ENCODE assay signal across 19 mouse cellular contexts in genomic region chr11:96110950-96111349, GRCm38 (mm10). TPM values are rescaled to one million over a fixed set of nuclear protein-coding genes. Genes with fewer than 3 reads are reported as not detected.
DNase-seq lines count a peak whose midpoint lies in the region; ATAC-seq and TF ChIP-seq lines count a peak whose summit lies in the region.
"Not testable (repeated sequence)": the region's sequence is repeated elsewhere in the genome, so short reads cannot be mapped to it uniquely, and the experiment has no call there.
"Had no signal": no experiment of that assay in that cellular context is flagged by ENCODE, and none has a peak within 500 bp of the region (broad histone marks: within the 10 kb centered on the region; RNA-seq: fewer than 3 reads in every experiment).

No protein-coding gene starts in this region.

- TF ChIP-seq EP300 in CH12.LX (IDR thresholded peaks at IDR 0.05; ENCODE audit: low read length); lung, postnatal 0 days (IDR thresholded peaks at IDR 0.05): not testable (repeated sequence)

- peak; percentile 20 for TF ChIP-seq RAD21 in CH12.LX (IDR thresholded peaks at IDR 0.05; ENCODE audit: low read depth, low read length)

- H3K9me3 ChIP-seq in CH12.LX (replicated peaks; ENCODE audit: low read length); ES-E14 (ENCODE audit: control insufficient read depth, insufficient read depth, low read depth, low read length); intestine, postnatal 0 days (ENCODE audit: control insufficient read depth); lung, postnatal 0 days (ENCODE audit: low read length): not testable (repeated sequence)

- not testable (repeated sequence) for TF ChIP-seq POLR2A in CH12.LX (IDR thresholded peaks at IDR 0.05; ENCODE audit: low read depth, low read length); liver, adult 2 months (IDR thresholded peaks at IDR 0.05; ENCODE audit: extremely low read depth, insufficient read depth, low read length)

- not testable (repeated sequence) for H3K4me1 ChIP-seq in CH12.LX (ENCODE audit: control insufficient read depth in 1 of 2, insufficient read depth in 2 of 2); ES-E14 (ENCODE audit: control insufficient read depth in 2 of 2, insufficient read depth in 2 of 2, low read length in 2 of 2, poor library complexity in 1 of 2); intestine, postnatal 0 days (replicated peaks; ENCODE audit: control insufficient read depth, insufficient read depth, low read length); liver, adult 2 months (ENCODE audit: control insufficient read depth, insufficient read depth, low read length); lung, postnatal 0 days (ENCODE audit: insufficient read depth, low read depth, low read length)

- 66% methylated on average over 2 of the region's 2 CpGs for WGBS in intestine, postnatal 0 days
- 64% methylated on average over 2 of the region's 2 CpGs for WGBS in liver, adult 2 months
- WGBS in lung, postnatal 0 days = 54% methylated on average over 2 of the region's 2 CpGs

- DNase-seq in CH12.LX (ENCODE audit: extremely low read depth) (peak; percentile 32), R1 (ENCODE audit: low read depth, low spot score) (peak; percentile 80)
- DNase-seq in ES-E14 (ENCODE audit: low read depth, low spot score); liver, adult 2 months (ENCODE audit: extremely low read depth, low read depth, low spot score); lung, postnatal 0 days (ENCODE audit: low spot score): not testable (repeated sequence)

- not testable (repeated sequence) for H3K4me2 ChIP-seq in CH12.LX (ENCODE audit: insufficient read depth, low read depth, poor library complexity, severe bottlenecking); intestine, postnatal 0 days (replicated peaks; ENCODE audit: low read depth); lung, postnatal 0 days (replicated peaks; ENCODE audit: low read depth, low read length)

- not testable (repeated sequence) for H3K4me3 ChIP-seq in CH12.LX (replicated peaks in 1 of 3; ENCODE audit: low read depth in 2 of 3, low read length in 2 of 3, poor library complexity in 1 of 3); ES-E14 (ENCODE audit: insufficient read depth in 1 of 2, low read depth in 1 of 2, low read length in 2 of 2, poor library complexity in 1 of 2, severe bottlenecking in 1 of 2); intestine, postnatal 0 days (ENCODE audit: low read depth, low read length); liver, adult 2 months (ENCODE audit: insufficient read depth, low read depth, low read length); lung, postnatal 0 days (ENCODE audit: low read depth, low read length)

- H3K27ac ChIP-seq in CH12.LX (ENCODE audit: insufficient read depth, low read depth); ES-E14 (ENCODE audit: insufficient read depth, low read depth, low read length, poor library complexity, severe bottlenecking); intestine, postnatal 0 days (ENCODE audit: low read depth, low read length); liver, adult 2 months (replicated peaks; ENCODE audit: insufficient read depth, low read depth, low read length); lung, postnatal 0 days (ENCODE audit: low read length): not testable (repeated sequence)

- not testable (repeated sequence) for H3K36me3 ChIP-seq in CH12.LX (replicated peaks in 1 of 2; ENCODE audit: control insufficient read depth in 1 of 2, insufficient read depth in 1 of 2, low read length in 1 of 2); ES-E14 (ENCODE audit: control insufficient read depth, insufficient read depth, low read length, poor library complexity, severe bottlenecking); intestine, postnatal 0 days (ENCODE audit: control insufficient read depth, insufficient read depth); liver, adult 2 months (ENCODE audit: control insufficient read depth, insufficient read depth, low read length); lung, postnatal 0 days (ENCODE audit: insufficient read depth, low read length)

- not testable (repeated sequence) for H3K79me2 ChIP-seq in CH12.LX (replicated peaks; ENCODE audit: control insufficient read depth, extremely low read depth, insufficient read depth, poor library complexity, severe bottlenecking); liver, adult 2 months (ENCODE audit: control insufficient read depth, insufficient read depth, low read length)

- H3K9ac ChIP-seq in CH12.LX (ENCODE audit: insufficient read depth, low read depth); ES-E14 (ENCODE audit: insufficient read depth, low read depth, low read length, poor library complexity, severe bottlenecking); intestine, postnatal 0 days (ENCODE audit: low read depth, low read length); liver, adult 2 months (ENCODE audit: low read depth, low read length); lung, postnatal 0 days (replicated peaks; ENCODE audit: low read depth): not testable (repeated sequence)

- ATAC-seq in intestine, postnatal 0 days; lung, postnatal 0 days: not testable (repeated sequence)

- peak; percentile 28 to 79; a peak in 3 of 4 replicates for TF ChIP-seq CTCF in CH12.LX (conservative IDR thresholded peaks at IDR 0.05 in 1 of 2, IDR thresholded peaks at IDR 0.05 in 1 of 2; ENCODE audit: low read depth in 2 of 2, low read length in 2 of 2)
- TF ChIP-seq CTCF in intestine, postnatal 0 days (IDR thresholded peaks at IDR 0.05; ENCODE audit: low read depth) = peak; percentile 43
- peak; percentile 8; the same call in 1 of the 2 replicates for TF ChIP-seq CTCF in liver, adult 2 months (IDR thresholded peaks at IDR 0.05; ENCODE audit: low read depth, low read length)
- peak; percentile 40 for TF ChIP-seq CTCF in lung, postnatal 0 days (IDR thresholded peaks at IDR 0.05)

- in situ Hi-C loops in CH12.LX (cut with MboI; ENCODE audit: low pct_ligation_motif_present, low pct_unique_long_range_greater_than_20kb, low sequenced_read_pairs); ES-E14 (cut with MboI; ENCODE audit: low sequenced_read_pairs in 2 of 2, unreplicated experiment in 2 of 2): not testable (repeated sequence)

- dilution Hi-C loops in CH12.LX (cut with MboI; ENCODE audit: extremely low pct_ligation_motif_present, extremely low pct_unique_long_range_greater_than_20kb, low sequenced_read_pairs) = not testable (repeated sequence)

- peaks cover 59% of the 10 kb centered on the region for H3K27me3 ChIP-seq in CH12.LX (replicated peaks)
- H3K27me3 ChIP-seq in intestine, postnatal 0 days (replicated peaks; ENCODE audit: control insufficient read depth, insufficient read depth, low read length); liver, adult 2 months (ENCODE audit: control insufficient read depth, insufficient read depth, low read length); lung, postnatal 0 days (replicated peaks; ENCODE audit: insufficient read depth, low read length): not testable (repeated sequence)

TF ChIP-seq in CH12.LX, 34 proteins besides CTCF, POLR2A, EP300 and RAD21 (continues in another document):
- 0 out of 2 replicates have a peak, but pooled peaks have one; percentile 16 for TF ChIP-seq MAX (IDR thresholded peaks at IDR 0.05; ENCODE audit: low read length)

RNA-seq across cellular contexts. Expression of gene Calcoco2, which starts 0.8 kb away (rescaled TPM):
- not detected in 2 replicates for total RNA-seq in CH12.LX (2012; rRNA removed)
- total RNA-seq in CH12.LX (2014; rRNA removed) = not detected in 2 replicates
- polyA plus RNA-seq in CH12.LX (2012; ENCODE audit: insufficient read length, low read depth) = not detected in 2 replicates
- total RNA-seq in ES-E14 (2012; rRNA removed) = 23.3 and 160 TPM in 2 replicates
- polyA plus RNA-seq in intestine, postnatal 0 days (2015; fragmentation: Nextera tagmentation; extraction: Ambion mirVana) = not detected in 2 replicates
- not detected in 2 replicates for total RNA-seq in liver, adult 2 months (2014; rRNA removed)
- polyA plus RNA-seq in liver, adult 2 months (2012; rRNA removed) = not detected in 2 replicates
- 0.74 and 0.98 TPM in 2 replicates for polyA plus RNA-seq in lung, postnatal 0 days (2015; fragmentation: Nextera tagmentation; extraction: Ambion mirVana)
- total RNA-seq: adrenal gland, adult 8-10 months; adrenal gland, postnatal 36 days; forebrain, postnatal 0 days; gastrocnemius, adult 18-20 months; gastrocnemius, postnatal 25 days; granulocyte monocyte progenitor cell, adult 5-6 weeks; heart, postnatal 25 days had no signal
- polyA plus RNA-seq: cerebellum, adult 2 months; embryonic facial prominence, embryonic 10.5 days; forebrain, embryonic 13.5 days; heart, embryonic 12.5 days; hindbrain, embryonic 10.5 days; hindbrain, embryonic 14.5 days had no signal

RNA-seq across cellular contexts. Expression of gene Ttll6, which starts 22.6 kb away (rescaled TPM):
- total RNA-seq in CH12.LX (2012; rRNA removed) (not detected in 2 replicates), CH12.LX (2014; rRNA removed) (not detected in 2 replicates), ES-E14 (2012; rRNA removed) (5.0 and 5.4 TPM in 2 replicates)
- 0.09 TPM in 1 of 2 replicates, not detected in the other for polyA plus RNA-seq in CH12.LX (2012; ENCODE audit: insufficient read length, low read depth)
- polyA plus RNA-seq in intestine, postnatal 0 days (2015; fragmentation: Nextera tagmentation; extraction: Ambion mirVana) = 0.10 TPM in 1 of 2 replicates, not detected in the other
- total RNA-seq in liver, adult 2 months (2014; rRNA removed) = not detected in 2 replicates
- not detected in 2 replicates for polyA plus RNA-seq in liver, adult 2 months (2012; rRNA removed)
- polyA plus RNA-seq in lung, postnatal 0 days (2015; fragmentation: Nextera tagmentation; extraction: Ambion mirVana) = 0.99 and 1.3 TPM in 2 replicates
- total RNA-seq: adrenal gland, adult 8-10 months; adrenal gland, postnatal 36 days; gastrocnemius, adult 18-20 months; gastrocnemius, postnatal 25 days; granulocyte monocyte progenitor cell, adult 5-6 weeks; heart, postnatal 25 days had no signal
- polyA plus RNA-seq: embryonic facial prominence, embryonic 10.5 days; heart, embryonic 12.5 days had no signal

RNA-seq across cellular contexts. Expression of gene Atp5g1, which starts 35.5 kb away (rescaled TPM):
- total RNA-seq in CH12.LX (2012; rRNA removed) = 851 and 995 TPM in 2 replicates
- 669 and 778 TPM in 2 replicates for total RNA-seq in CH12.LX (2014; rRNA removed)
- 788 and 969 TPM in 2 replicates for polyA plus RNA-seq in CH12.LX (2012; ENCODE audit: insufficient read length, low read depth)
- total RNA-seq in ES-E14 (2012; rRNA removed) = 726 and 963 TPM in 2 replicates
- 1,112 and 1,236 TPM in 2 replicates for polyA plus RNA-seq in intestine, postnatal 0 days (2015; fragmentation: Nextera tagmentation; extraction: Ambion mirVana)
- 479 and 657 TPM in 2 replicates for total RNA-seq in liver, adult 2 months (2014; rRNA removed)
- polyA plus RNA-seq in liver, adult 2 months (2012; rRNA removed) = 1,258 and 1,301 TPM in 2 replicates
- 324 and 382 TPM in 2 replicates for polyA plus RNA-seq in lung, postnatal 0 days (2015; fragmentation: Nextera tagmentation; extraction: Ambion mirVana)

RNA-seq across cellular contexts. Expression of gene Ube2z, which starts 45.8 kb away (rescaled TPM):
- total RNA-seq in CH12.LX (2012; rRNA removed) (51.3 and 60.4 TPM in 2 replicates), CH12.LX (2014; rRNA removed) (62.1 and 64.2 TPM in 2 replicates), ES-E14 (2012; rRNA removed) (42.5 and 75.9 TPM in 2 replicates)
- polyA plus RNA-seq in CH12.LX (2012; ENCODE audit: insufficient read length, low read depth) = 66.0 and 67.8 TPM in 2 replicates
- 24.8 and 25.0 TPM in 2 replicates for polyA plus RNA-seq in intestine, postnatal 0 days (2015; fragmentation: Nextera tagmentation; extraction: Ambion mirVana)
- total RNA-seq in liver, adult 2 months (2014; rRNA removed) = 18.6 and 23.3 TPM in 2 replicates
- 21.3 and 22.8 TPM in 2 replicates for polyA plus RNA-seq in liver, adult 2 months (2012; rRNA removed)
- polyA plus RNA-seq in lung, postnatal 0 days (2015; fragmentation: Nextera tagmentation; extraction: Ambion mirVana) = 29.6 and 31.6 TPM in 2 replicates
